Mouse (Mus musculus) myocyte (in vitro differentiated cells): ENCODE results near the gene Slc25a41. TPM values are rescaled to one million over a fixed set of nuclear protein-coding genes. Genes with fewer than 3 reads are reported as not detected.

Experiments used
- H3K27me3 ChIP-seq: one replicate; pipeline ENCODE4 v1.6.1; 2011; ENCODE audit not compliant: control insufficient read depth, insufficient read depth, insufficient read length
- H3K36me3 ChIP-seq: one replicate; pipeline ENCODE4 v1.6.1; 2011; ENCODE audit not compliant: control insufficient read depth, insufficient read depth
- H3K4me2 ChIP-seq: one replicate; pipeline ENCODE4 v1.6.1; 2011; ENCODE audit warnings: low read depth, control low read depth
- H3K4me3 ChIP-seq: one replicate; pipeline ENCODE4 v1.5.1; 2011; ENCODE audit warnings: mild to moderate bottlenecking, control low read depth, moderate library complexity
- H3K79me2 ChIP-seq: one replicate; pipeline ENCODE4 v1.6.1; 2011; ENCODE audit not compliant: control insufficient read depth, insufficient read depth
- H3ac ChIP-seq: one replicate; pipeline ENCODE4 v1.6.1; 2011; ENCODE audit not compliant: control insufficient read depth, insufficient read length
- CEBPB ChIP-seq: IDR thresholded peaks from 2 replicates; pipeline ENCODE4 v1.6.1; 2011; ENCODE audit warnings: mild to moderate bottlenecking, moderate library complexity; ENCODE audit not compliant: poor library complexity, insufficient read depth, severe bottlenecking
- E2F4 ChIP-seq: IDR thresholded peaks from one replicate; pipeline ENCODE4 v1.6.1; 2011; ENCODE audit warnings: mild to moderate bottlenecking, control low read depth, moderate library complexity; ENCODE audit not compliant: insufficient read depth
- MAX ChIP-seq: IDR thresholded peaks from one replicate; pipeline ENCODE4 v1.6.1; 2011; ENCODE audit warnings: low read depth, mild to moderate bottlenecking, control low read depth
- MYOD1 ChIP-seq, 3 experiments: IDR thresholded peaks; one replicate each; pipeline ENCODE4 v1.6.1; 2011; ENCODE audit warnings: control low read depth in 2 of 3, low read depth in 2 of 3, mild to moderate bottlenecking in 2 of 3, moderate library complexity in 1 of 3; ENCODE audit not compliant: insufficient read length in 2 of 3, control insufficient read depth in 1 of 3
- MYOG ChIP-seq, 3 experiments: IDR thresholded peaks; one replicate each; pipeline ENCODE4 v1.6.1; 2011; ENCODE audit warnings: control low read depth in 2 of 3, low read depth in 2 of 3, mild to moderate bottlenecking in 2 of 3; ENCODE audit not compliant: insufficient read length in 2 of 3, control insufficient read depth in 1 of 3, insufficient read depth in 1 of 3
- POLR2A ChIP-seq: IDR thresholded peaks from one replicate; pipeline ENCODE4 v1.6.1; 2011; ENCODE audit warnings: low read depth, mild to moderate bottlenecking, control low read depth, moderate library complexity; ENCODE audit not compliant: insufficient read length
- POLR2AphosphoS2 ChIP-seq: IDR thresholded peaks from one replicate; pipeline ENCODE4 v1.6.1; 2011; ENCODE audit warnings: low read depth, control low read depth; ENCODE audit not compliant: insufficient read length
- REST ChIP-seq: IDR thresholded peaks from one replicate; pipeline ENCODE4 v1.6.1; 2011; ENCODE audit warnings: mild to moderate bottlenecking, control low read depth, moderate library complexity; ENCODE audit not compliant: insufficient read depth, insufficient read length
- SRF ChIP-seq: IDR thresholded peaks from one replicate; pipeline ENCODE4 v1.6.1; 2011; ENCODE audit warnings: low read depth; ENCODE audit not compliant: control insufficient read depth, insufficient read length
- TCF12 ChIP-seq: IDR thresholded peaks from one replicate; pipeline ENCODE4 v1.6.1; 2011; ENCODE audit warnings: mild to moderate bottlenecking, control low read depth; ENCODE audit not compliant: poor library complexity, insufficient read depth, severe bottlenecking
- TCF3 ChIP-seq: IDR thresholded peaks from one replicate; pipeline ENCODE4 v1.6.1; 2011; ENCODE audit warnings: low read depth, control low read depth; ENCODE audit not compliant: insufficient read length
- USF1 ChIP-seq: IDR thresholded peaks from one replicate; pipeline ENCODE4 v1.6.1; 2011; ENCODE audit warnings: low read depth, mild to moderate bottlenecking, control low read depth, moderate library complexity
- polyA plus RNA-seq: library from polyadenylated mRNA; unstranded; fragments of >200 nt; fragmentation: generic; extraction: Trizol; gene quantifications from one replicate; pipeline ENCODE4 v1.2.1, GENCODE M21; 2012; ENCODE audit warnings: missing spikeins

The Slc25a41 gene
- polyA plus RNA-seq, 1 experiment = not detected

GRCm38 (mm10) chr17:57048816-57049215 is 7.4 kb upstream of the Slc25a41 start:
- Histone ChIP-seq H3K4me2 (no peak overlapping the region), H3K36me3 (no peaks in the 10 kb centered on the region), H3K27me3 (peaks cover 22% of the 10 kb centered on the region), H3ac (no peak overlapping the region), H3K4me3 (no peak overlapping the region), H3K79me2 (no peaks in the 10 kb centered on the region)
- TF ChIP-seq SRF (no peak), E2F4 (no peak), POLR2AphosphoS2 (no peak), TCF3 (no peak), CEBPB (no peak), USF1 (no peak), MYOG (IDR thresholded peaks at IDR 0.05; ENCODE audit: control insufficient read depth in 1 of 3, insufficient read depth in 1 of 3, insufficient read length in 2 of 3, low read depth in 2 of 3) (no peak), MAX (no peak), POLR2A (no peak), TCF12 (no peak), REST (no peak), MYOD1 (IDR thresholded peaks at IDR 0.05; ENCODE audit: control insufficient read depth in 1 of 3, insufficient read length in 2 of 3, low read depth in 2 of 3) (no peak)

- Histone ChIP-seq H3K4me2 (no peak overlapping the region), H3K79me2 (no peaks in the 10 kb centered on the region), H3K4me3 (no peak overlapping the region), H3K36me3 (no peaks in the 10 kb centered on the region), H3ac (no peak overlapping the region), H3K27me3 (peaks cover 22% of the 10 kb centered on the region)
- TF ChIP-seq CEBPB (no peak), MYOD1 (IDR thresholded peaks at IDR 0.05; ENCODE audit: control insufficient read depth in 1 of 3, insufficient read length in 2 of 3, low read depth in 2 of 3) (no peak), TCF3 (no peak), USF1 (no peak), POLR2A (no peak), E2F4 (no peak)
Observed at GRCm38 (mm10) chr17:57047406-57047805, 6.0 kb upstream of the Slc25a41 start.

- TF ChIP-seq POLR2A (no peak), REST (no peak), TCF3 (no peak), E2F4 (no peak), MAX (no peak), POLR2AphosphoS2 (no peak), CEBPB (no peak), SRF (no peak), TCF12 (no peak), USF1 (no peak), MYOG (IDR thresholded peaks at IDR 0.05; ENCODE audit: control insufficient read depth in 1 of 3, insufficient read depth in 1 of 3, insufficient read length in 2 of 3, low read depth in 2 of 3) (no peak), MYOD1 (IDR thresholded peaks at IDR 0.05; ENCODE audit: control insufficient read depth in 1 of 3, insufficient read length in 2 of 3, low read depth in 2 of 3) (no peak)
- H3K27me3 ChIP-seq = peaks cover 22% of the 10 kb centered on the region
- H3K4me3 ChIP-seq = no peak overlapping the region
- H3K4me2 ChIP-seq = no peak overlapping the region
- H3K79me2 ChIP-seq = no peaks in the 10 kb centered on the region
- H3ac ChIP-seq = no peak overlapping the region
- no peaks in the 10 kb centered on the region for H3K36me3 ChIP-seq
Observed at GRCm38 (mm10) chr17:57038978-57039377, 2.5 kb downstream of the Slc25a41 start.

GRCm38 (mm10) chr17:57032854-57033253 is 8.6 kb downstream of the Slc25a41 start:
- TF ChIP-seq MYOD1 (IDR thresholded peaks at IDR 0.05; ENCODE audit: control insufficient read depth in 1 of 3, insufficient read length in 2 of 3, low read depth in 2 of 3) = no peak
- TF ChIP-seq CEBPB = no peak
- no peak for TF ChIP-seq MAX
- no peak for TF ChIP-seq TCF3
- no peak for TF ChIP-seq USF1
- TF ChIP-seq MYOG (IDR thresholded peaks at IDR 0.05; ENCODE audit: control insufficient read depth in 1 of 3, insufficient read depth in 1 of 3, insufficient read length in 2 of 3, low read depth in 2 of 3) = no peak
- no peak for TF ChIP-seq POLR2A
- no peak for TF ChIP-seq POLR2AphosphoS2
- Histone ChIP-seq H3ac (no peak overlapping the region), H3K36me3 (peaks cover 4% of the 10 kb centered on the region), H3K4me2 (peak overlapping the region; percentile 89), H3K4me3 (peak overlapping the region; percentile 22), H3K79me2 (peaks cover 30% of the 10 kb centered on the region), H3K27me3 (peaks cover 6% of the 10 kb centered on the region)
